Mouse (Mus musculus): ENCODE measurements around the gene Nid1.

DNA sequence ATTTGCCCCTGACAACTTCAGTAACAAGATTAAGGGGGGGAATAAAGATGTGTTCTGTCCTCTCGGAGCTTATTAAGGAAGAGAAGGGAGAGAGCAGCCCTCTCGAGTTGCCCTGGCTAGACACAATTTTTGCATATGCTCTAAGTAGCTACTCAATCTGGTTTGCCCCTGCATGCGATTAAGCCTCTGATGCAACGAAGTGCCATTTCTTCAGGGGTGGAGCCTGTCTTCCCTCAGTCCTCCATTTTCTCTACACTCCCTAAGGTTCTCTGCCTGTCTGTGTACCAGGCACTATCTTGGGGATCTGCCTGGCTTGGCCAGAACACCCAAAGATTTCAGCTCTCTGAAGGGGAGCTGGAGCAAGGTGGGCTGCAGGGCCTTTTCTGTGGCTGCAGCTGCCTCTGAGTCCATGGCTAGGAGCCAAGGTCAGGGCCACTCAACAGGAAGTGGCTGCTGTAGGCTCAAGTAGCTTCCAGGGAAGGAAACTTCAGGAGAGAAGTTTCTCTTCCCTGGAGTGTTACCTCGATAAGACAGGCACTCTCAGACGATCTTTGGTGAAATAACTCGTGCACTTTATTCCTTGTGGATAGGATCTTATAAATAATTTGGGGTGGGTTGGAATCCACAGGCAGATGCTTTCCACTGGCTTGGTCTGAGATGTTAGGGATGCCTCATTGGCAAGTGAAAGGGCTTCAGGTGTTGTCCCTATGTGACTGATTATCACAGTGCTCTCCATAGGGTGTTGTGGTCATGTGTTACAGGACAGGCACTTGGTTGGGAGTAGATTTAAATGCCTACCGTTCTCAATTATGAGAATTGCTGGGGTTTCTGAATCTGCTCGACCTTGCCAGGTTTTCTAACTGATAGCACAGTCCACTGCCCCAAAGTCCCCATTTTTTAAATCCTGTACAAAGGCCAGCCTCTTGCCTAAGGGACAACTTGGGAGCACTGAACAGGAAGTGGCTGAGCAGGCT lies 112.6 kb downstream of the Nid1 start:
- TF ChIP-seq CTCF (IDR thresholded peaks at IDR 0.05): no peak
- TF ChIP-seq POLR2A (IDR thresholded peaks at IDR 0.05; ENCODE audit: insufficient read depth, low read depth, low read length): no peak
- no peak for TF ChIP-seq EP300 (IDR thresholded peaks at IDR 0.05; ENCODE audit: insufficient read depth, low read depth, low read length)

Data from heart, adult 2 months (tissue).